Mouse (Mus musculus): ENCODE measurements around the gene Rnf183. TPM values are rescaled to one million over a fixed set of nuclear protein-coding genes. Genes with fewer than 3 reads are reported as not detected.

Gene Rnf183
- polyA plus RNA-seq, 1 experiment = not detected

- Histone ChIP-seq H3K4me1 (ENCODE audit: control insufficient read depth, insufficient read depth, low read length) (no peaks in the 10 kb centered on the region), H3K4me3 (replicated peaks; ENCODE audit: control insufficient read depth, low read depth, low read length) (no peak overlapping the region), H3K27ac (ENCODE audit: control insufficient read depth, insufficient read depth, low read depth, low read length, poor library complexity) (no peak overlapping the region)
- WGBS = 24% methylated on average over 4 of the region's 4 CpGs
- no peak for TF ChIP-seq POLR2A (IDR thresholded peaks at IDR 0.05; ENCODE audit: borderline replicate concordance, control insufficient read depth, low read depth, low read length)
- TF ChIP-seq CTCF (IDR thresholded peaks at IDR 0.05; ENCODE audit: control insufficient read depth, insufficient read depth, low read length) = no peak
These were observed 4.7 kb upstream of the Rnf183 start for GRCm38 (mm10) chr4:62439793-62440192.

- no peak overlapping the region for H3K4me3 ChIP-seq (replicated peaks; ENCODE audit: control insufficient read depth, low read depth, low read length)
- TF ChIP-seq POLR2A (IDR thresholded peaks at IDR 0.05; ENCODE audit: borderline replicate concordance, control insufficient read depth, low read depth, low read length) = no peak
- TF ChIP-seq CTCF (IDR thresholded peaks at IDR 0.05; ENCODE audit: control insufficient read depth, insufficient read depth, low read length) = no peak
- no peaks in the 10 kb centered on the region for H3K4me1 ChIP-seq (ENCODE audit: control insufficient read depth, insufficient read depth, low read length)
- 82% methylated on average over 7 of the region's 7 CpGs for WGBS
- H3K27ac ChIP-seq (ENCODE audit: control insufficient read depth, insufficient read depth, low read depth, low read length, poor library complexity) = no peak overlapping the region
These were observed 2.8 kb upstream of the Rnf183 start for GRCm38 (mm10) chr4:62437871-62438270.

- Histone ChIP-seq H3K4me3 (replicated peaks; ENCODE audit: control insufficient read depth, low read depth, low read length) (no peak overlapping the region), H3K27ac (ENCODE audit: control insufficient read depth, insufficient read depth, low read depth, low read length, poor library complexity) (no peak overlapping the region), H3K4me1 (ENCODE audit: control insufficient read depth, insufficient read depth, low read length) (no peaks in the 10 kb centered on the region)
- 78% methylated on average over 3 of the region's 3 CpGs for WGBS
- no peak for TF ChIP-seq POLR2A (IDR thresholded peaks at IDR 0.05; ENCODE audit: borderline replicate concordance, control insufficient read depth, low read depth, low read length)
These were observed 2.3 kb upstream of the Rnf183 start for GRCm38 (mm10) chr4:62437256-62437778.

DNA sequence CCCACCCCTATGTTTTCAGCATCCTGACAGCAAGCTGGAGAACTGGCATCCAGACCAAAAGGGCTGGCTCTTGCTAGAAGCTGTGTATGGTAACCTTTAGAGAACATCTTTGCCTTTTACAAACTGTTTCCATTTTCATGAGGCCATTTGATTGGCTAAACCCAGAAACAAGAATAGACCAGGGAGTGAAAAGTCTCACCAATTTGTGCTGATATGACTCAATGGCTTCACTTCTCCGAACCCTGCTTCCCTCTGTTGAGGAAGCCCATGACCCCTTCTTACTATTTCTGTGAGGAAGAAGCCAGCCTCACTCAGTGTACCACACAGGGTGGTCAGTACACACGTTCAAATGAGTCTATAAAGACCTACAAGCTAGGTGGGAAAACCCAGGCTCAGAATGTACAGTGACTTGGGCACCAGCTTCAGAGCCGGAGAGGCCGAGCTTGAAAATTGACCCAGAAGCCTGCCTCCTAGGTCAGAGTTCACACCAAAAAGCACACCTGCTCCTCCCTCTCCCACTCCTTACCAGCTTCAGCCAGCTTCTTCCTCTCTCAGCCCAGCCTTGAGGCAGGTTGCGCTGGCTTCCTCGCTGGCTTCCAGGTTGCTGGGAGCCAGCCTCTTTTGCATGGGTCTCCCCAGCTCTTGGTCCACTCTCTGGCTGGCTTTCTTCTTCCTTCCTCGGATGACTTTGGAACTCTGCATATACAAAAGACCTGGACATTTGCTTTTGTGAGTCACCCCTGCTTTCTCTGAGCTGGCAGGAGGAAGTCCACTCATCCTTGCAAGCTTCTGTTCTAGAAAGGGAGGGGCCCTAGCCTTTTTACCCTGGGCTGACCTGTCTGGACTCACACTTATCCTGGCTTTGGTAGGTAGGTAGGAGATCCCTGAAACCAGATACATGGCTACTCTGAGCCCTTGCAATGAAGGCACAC lies 847 bp downstream of the Rnf183 start:
- Histone ChIP-seq H3K4me1 (ENCODE audit: control insufficient read depth, insufficient read depth, low read length) (no peaks in the 10 kb centered on the region), H3K4me3 (replicated peaks; ENCODE audit: control insufficient read depth, low read depth, low read length) (no peak overlapping the region), H3K27ac (ENCODE audit: control insufficient read depth, insufficient read depth, low read depth, low read length, poor library complexity) (no peak overlapping the region)
- TF ChIP-seq POLR2A (IDR thresholded peaks at IDR 0.05; ENCODE audit: borderline replicate concordance, control insufficient read depth, low read depth, low read length) = no peak
- no peak for TF ChIP-seq CTCF (IDR thresholded peaks at IDR 0.05; ENCODE audit: control insufficient read depth, insufficient read depth, low read length)
- WGBS = 73% methylated on average over 7 of the region's 7 CpGs

DNA sequence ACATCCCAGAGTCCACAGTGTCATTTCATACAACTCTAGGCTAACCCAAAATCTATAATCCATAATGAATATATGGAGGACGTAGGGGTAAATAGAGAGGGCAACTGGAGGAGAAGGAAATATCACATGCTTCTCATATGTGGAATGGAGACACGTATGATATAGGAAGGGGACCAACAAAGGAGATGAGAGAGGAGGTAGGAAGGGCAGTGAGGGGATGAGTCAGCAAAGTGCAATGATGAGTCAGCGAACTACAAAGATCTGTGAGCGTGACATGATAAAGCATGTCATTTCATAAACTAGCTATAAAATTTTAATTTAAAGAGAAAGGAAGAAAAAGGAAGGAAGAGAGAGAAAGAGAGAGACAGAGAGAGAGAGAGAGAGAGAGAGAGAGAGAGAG lies 3.5 kb downstream of the Rnf183 start:
- H3K27ac ChIP-seq (ENCODE audit: control insufficient read depth, insufficient read depth, low read depth, low read length, poor library complexity) = no peak overlapping the region
- no peaks in the 10 kb centered on the region for H3K4me1 ChIP-seq (ENCODE audit: control insufficient read depth, insufficient read depth, low read length)
- 44% methylated on average over 4 of the region's 4 CpGs for WGBS

DNA sequence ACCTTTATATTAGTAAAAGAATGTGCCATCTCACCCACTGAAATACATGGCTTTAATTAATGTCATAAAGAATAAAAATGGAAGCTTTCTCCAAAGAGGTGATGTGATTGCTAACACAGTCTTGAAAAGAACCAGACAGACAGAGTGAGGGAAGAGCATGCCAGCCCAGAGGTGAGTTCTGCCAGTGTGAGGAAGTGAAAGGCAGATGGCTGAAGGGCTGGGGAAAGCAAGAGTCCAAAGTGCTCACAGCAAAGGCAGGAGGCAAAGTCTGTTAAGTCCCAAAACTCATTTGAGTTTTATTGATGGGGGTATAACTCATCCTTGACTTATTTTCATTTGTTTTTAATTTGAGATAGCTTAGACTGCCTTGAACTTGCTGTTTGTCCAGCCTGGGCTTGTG lies 4.4 kb downstream of the Rnf183 start:
- Histone ChIP-seq H3K4me1 (ENCODE audit: control insufficient read depth, insufficient read depth, low read length) (no peaks in the 10 kb centered on the region), H3K4me3 (replicated peaks; ENCODE audit: control insufficient read depth, low read depth, low read length) (no peak overlapping the region), H3K27ac (ENCODE audit: control insufficient read depth, insufficient read depth, low read depth, low read length, poor library complexity) (no peak overlapping the region)
- TF ChIP-seq CTCF (IDR thresholded peaks at IDR 0.05; ENCODE audit: control insufficient read depth, insufficient read depth, low read length) = no peak
- TF ChIP-seq POLR2A (IDR thresholded peaks at IDR 0.05; ENCODE audit: borderline replicate concordance, control insufficient read depth, low read depth, low read length) = no peak

More for the DNA sequence above, 3.5 kb downstream of the Rnf183 start:
- H3K4me3 ChIP-seq (replicated peaks; ENCODE audit: control insufficient read depth, low read depth, low read length) = no peak overlapping the region
- no peak for TF ChIP-seq CTCF (IDR thresholded peaks at IDR 0.05; ENCODE audit: control insufficient read depth, insufficient read depth, low read length)
- TF ChIP-seq POLR2A (IDR thresholded peaks at IDR 0.05; ENCODE audit: borderline replicate concordance, control insufficient read depth, low read depth, low read length) = no peak

GRCm38 (mm10) chr4:62429616-62430015 lies 5.4 kb downstream of the Rnf183 start:
- no peak for TF ChIP-seq CTCF (IDR thresholded peaks at IDR 0.05; ENCODE audit: control insufficient read depth, insufficient read depth, low read length)
- no peak for TF ChIP-seq POLR2A (IDR thresholded peaks at IDR 0.05; ENCODE audit: borderline replicate concordance, control insufficient read depth, low read depth, low read length)
- Histone ChIP-seq H3K4me1 (ENCODE audit: control insufficient read depth, insufficient read depth, low read length) (no peaks in the 10 kb centered on the region), H3K4me3 (replicated peaks; ENCODE audit: control insufficient read depth, low read depth, low read length) (no peak overlapping the region), H3K27ac (ENCODE audit: control insufficient read depth, insufficient read depth, low read depth, low read length, poor library complexity) (no peak overlapping the region)
- 82% methylated on average over 9 of the region's 9 CpGs for WGBS

DNA sequence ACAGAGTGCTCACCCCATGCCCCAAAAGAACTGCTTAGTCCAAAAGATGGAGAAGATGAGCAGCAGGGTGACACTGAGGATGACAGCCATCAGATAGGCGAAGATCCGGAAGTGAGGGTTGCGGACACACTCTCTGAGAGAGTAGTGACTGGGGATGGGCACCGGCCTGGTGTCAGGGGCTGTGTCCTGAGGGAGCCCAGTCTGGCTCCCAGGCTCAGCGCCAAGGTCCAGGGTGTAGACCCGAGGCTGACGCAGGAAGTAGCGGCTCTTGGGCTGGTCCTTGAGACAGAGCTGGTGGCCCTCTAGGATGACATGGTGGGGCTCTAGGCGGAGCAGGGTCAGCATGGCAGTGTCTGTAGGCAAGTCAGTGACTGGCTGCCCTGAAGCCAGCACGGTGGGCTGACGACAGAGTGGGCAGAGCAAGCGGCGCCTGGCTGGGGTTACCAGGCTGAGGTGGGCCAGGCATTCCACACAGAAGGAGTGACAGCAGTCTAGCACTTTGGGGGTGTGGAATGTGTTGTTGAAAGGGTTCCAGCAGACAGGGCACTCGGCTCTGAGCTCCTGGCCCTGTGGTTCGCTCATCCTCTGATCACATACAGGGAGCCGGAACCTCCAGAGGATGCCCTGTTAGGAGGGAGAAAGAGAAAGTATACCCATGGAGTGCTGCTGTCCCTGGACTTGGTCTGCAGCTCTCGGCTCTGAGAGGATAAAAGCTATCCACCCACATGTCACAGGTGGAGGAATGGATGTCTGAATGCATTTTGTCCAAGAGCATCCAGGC lies 6.9 kb downstream of the Rnf183 start:
- TF ChIP-seq CTCF (IDR thresholded peaks at IDR 0.05; ENCODE audit: control insufficient read depth, insufficient read depth, low read length) = no peak
- no peak overlapping the region for H3K4me3 ChIP-seq (replicated peaks; ENCODE audit: control insufficient read depth, low read depth, low read length)
- no peaks in the 10 kb centered on the region for H3K4me1 ChIP-seq (ENCODE audit: control insufficient read depth, insufficient read depth, low read length)
- no peak overlapping the region for H3K27ac ChIP-seq (ENCODE audit: control insufficient read depth, insufficient read depth, low read depth, low read length, poor library complexity)
- WGBS = 74% methylated on average over 17 of the region's 17 CpGs

Data from bone marrow, adult 2 months (tissue).